Mouse (Mus musculus) fat pad, adult 2 months (tissue): Measurements from ENCODE around the gene Nuak2.
"Not testable (repeated sequence)": the region's sequence is repeated elsewhere in the genome, so short reads cannot be mapped to it uniquely, and the experiment has no call there.

ENCODE experiments used
- DNase-seq: peaks from one replicate; pipeline ENCODE4 v3.0.0-alpha.2; 2011; ENCODE audit warnings: low read depth, low spot score; ENCODE audit errors: extremely low read depth

Gene Nuak2

GRCm38 (mm10) chr1:132348401-132348800 is 32.5 kb downstream of the Nuak2 start:
- no peak for DNase-seq

DNA sequence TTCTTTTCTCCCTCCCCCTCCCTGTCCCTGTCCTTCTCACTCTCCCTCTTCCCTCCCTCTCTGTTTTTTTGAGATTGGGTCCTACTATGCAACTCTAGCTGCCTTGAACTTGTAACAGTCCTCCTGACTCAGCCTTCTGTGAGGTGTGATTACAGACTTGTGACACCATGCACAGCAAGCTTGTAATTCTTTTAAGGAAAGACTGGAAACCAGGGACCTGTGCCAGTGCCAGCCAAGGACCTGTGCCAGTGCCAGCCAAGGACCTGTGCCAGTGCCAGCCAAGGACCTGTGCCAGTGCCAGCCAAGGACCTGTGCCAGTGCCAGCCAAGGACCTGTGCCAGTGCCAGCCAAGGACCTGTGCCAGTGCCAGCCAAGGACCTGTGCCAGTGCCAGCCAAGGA is 33.1 kb downstream of the Nuak2 start:
- not testable (repeated sequence) for DNase-seq

DNA sequence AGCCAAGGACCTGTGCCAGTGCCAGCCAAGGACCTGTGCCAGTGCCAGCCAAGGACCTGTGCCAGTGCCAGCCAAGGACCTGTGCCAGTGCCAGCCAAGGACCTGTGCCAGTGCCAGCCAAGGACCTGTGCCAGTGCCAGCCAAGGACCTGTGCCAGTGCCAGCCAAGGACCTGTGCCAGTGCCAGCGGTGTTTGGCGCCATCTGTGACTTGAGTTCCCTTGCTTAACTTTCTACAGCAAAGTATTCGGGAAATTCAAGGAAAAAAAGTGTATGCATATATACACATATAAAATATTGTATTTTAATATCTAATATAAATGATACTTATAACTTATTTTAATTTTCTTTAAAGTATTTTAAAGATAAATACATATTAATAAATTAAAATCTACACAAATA is 33.7 kb downstream of the Nuak2 start:
- DNase-seq: not testable (repeated sequence)

DNA sequence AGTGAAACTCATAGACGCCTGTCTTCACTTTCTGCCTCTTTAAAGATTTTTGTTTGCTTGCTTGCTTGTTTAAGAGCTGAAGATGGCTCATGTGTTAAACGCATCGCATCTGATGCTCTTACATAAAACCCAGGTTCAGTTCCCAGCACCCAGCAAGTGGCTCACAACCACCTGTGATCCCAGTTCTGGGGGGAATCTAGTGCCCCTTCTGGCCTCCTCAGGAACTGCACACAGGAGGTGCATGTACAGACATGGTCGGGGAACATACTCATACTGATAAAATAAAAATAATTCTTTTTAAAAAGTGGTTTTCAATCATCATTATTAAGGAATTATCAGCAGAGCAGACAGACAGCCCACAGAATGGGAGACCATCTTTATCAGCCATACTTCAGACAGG is 35.1 kb downstream of the Nuak2 start:
- DNase-seq: no peak

GRCm38 (mm10) chr1:132353389-132353788 is 37.5 kb downstream of the Nuak2 start:
- no peak for DNase-seq

- no peak for DNase-seq
Measured at GRCm38 (mm10) chr1:132354234-132354633, 38.3 kb downstream of the Nuak2 start.

DNA sequence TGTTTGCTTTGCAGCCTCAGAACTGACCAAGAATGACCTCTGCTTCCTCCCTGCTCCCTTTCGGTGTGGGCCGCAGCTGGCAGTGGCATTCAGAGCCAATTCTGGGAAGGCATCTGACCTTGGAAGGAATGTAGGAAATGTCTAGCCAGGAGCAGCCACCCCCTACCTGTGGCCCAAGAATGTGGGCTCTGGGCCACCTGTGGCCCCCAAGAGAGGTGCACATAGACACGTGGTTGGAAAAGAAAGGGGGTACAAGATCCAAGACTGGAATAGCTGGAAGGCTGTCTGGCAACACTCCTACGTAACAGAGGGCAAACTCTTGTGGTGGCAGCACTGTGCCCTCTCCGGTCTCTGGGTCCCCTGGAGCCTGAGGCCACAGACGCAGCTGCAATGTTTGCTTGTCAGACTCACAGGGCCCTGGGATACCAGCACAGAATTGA is 39.3 kb downstream of the Nuak2 start:
- no peak for DNase-seq

- DNase-seq: no peak
Measured at GRCm38 (mm10) chr1:132355841-132356242, 39.9 kb downstream of the Nuak2 start.

DNA sequence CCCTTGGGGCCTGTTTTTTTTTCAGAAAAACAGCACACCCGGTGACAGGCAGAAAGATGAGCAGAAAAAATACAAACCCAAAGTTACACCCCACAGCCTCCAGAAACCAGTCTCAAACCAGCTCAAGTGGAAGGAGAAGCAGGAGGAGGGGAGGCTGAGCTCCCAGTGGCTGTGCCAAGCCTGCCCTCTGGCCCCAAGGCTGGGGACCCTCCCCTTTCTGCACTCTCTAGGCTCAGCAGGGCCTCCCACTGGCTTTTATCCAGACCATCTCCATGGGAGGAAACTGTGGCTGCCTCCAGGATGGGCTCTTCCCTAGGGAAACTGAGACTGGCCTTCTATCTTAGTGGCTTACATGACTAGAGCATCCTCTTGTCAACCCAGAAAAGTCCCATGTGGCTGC is 40.9 kb downstream of the Nuak2 start:
- no peak for DNase-seq

DNA sequence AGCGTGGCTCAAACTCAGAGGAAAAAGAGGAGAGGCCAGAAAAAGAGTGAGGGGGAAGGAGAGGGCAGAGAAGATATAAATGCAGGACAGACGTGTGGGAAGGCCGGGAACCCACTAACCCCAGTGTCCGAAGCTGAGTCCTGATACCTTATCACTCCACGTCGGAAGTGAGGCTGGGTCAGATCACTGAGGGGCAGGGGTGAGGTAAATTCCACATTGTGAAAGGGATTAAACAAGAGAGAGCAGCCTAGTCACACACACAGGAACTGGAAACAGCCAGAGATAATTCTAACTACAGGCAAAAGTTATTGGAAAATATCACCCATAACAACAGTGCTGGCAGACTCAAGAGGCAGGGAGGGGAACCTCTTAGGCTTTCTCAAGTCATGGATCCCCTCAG is 46.0 kb downstream of the Nuak2 start:
- DNase-seq: no peak

- DNase-seq: no peak
Measured at GRCm38 (mm10) chr1:132364388-132364787, 48.5 kb downstream of the Nuak2 start.

GRCm38 (mm10) chr1:132364896-132365557 is 49.1 kb downstream of the Nuak2 start:
- DNase-seq: no peak

DNA sequence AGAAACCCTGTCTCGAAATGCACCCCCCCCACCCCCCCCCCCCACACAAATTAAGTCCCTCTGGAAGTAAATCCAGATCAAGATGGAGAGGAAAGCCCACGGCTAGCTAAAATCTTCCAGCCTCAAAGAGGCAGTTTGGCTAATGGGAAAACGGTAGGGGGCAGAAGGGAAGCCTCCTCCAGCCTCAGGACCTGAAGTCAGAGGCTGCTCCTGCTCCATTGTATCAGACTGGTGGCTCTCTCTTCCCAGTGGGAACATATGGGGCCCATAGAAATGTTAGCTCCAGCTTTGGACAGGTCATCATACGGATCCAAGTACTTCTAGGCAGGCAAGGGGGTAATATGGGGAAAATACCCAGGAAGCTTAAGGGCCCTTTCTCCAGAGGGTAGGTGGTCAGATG is 49.7 kb downstream of the Nuak2 start:
- DNase-seq: no peak

DNA sequence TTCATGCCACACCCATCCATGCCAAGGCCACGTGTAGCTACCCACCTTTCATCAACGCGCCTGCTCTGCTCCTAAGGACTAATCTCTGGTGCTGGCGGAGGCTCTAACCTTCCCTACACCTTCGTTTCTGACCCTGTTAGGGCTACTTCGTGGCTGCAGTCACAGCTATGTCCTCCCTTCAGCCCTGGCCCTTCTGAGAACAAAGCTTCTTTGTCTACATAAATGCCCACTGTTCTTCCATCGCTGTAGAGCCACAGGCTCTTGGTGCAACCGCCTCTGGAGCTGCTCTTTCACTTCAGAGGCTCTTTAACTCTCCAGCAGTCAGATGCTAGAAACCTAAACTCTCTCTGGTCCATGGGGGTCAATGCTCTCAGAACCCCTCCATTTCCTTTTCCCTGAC is 50.3 kb downstream of the Nuak2 start:
- DNase-seq: no peak

- no peak for DNase-seq
Measured at GRCm38 (mm10) chr1:132366937-132367336, 51.0 kb downstream of the Nuak2 start.

GRCm38 (mm10) chr1:132367692-132368506 is 52.0 kb downstream of the Nuak2 start:
- no peak for DNase-seq

DNA sequence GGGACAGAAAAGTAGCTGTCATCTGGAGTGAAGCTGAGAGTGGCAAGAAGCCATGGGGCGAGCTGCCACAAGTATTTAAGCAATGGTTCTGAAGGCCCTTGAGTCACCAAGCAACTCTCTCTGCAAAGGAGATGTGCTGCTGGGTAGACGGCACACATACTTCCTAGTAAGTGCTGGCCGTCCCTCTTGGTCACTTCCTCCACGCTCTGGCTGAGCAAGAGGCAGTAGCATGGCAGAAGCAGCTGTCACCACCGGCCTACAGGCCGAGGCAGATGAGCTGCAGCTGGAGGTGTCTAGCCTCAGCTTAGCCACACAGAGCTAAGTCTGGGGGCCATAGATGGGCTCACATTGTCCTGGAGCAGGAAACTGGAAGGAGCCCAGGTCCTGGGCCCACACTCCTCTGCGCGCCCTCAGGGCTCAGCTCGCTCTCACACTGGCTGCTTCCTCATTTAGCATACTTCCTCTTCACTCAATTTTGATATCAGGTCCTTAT is 54.8 kb downstream of the Nuak2 start:
- peak; percentile 62 for DNase-seq

DNA sequence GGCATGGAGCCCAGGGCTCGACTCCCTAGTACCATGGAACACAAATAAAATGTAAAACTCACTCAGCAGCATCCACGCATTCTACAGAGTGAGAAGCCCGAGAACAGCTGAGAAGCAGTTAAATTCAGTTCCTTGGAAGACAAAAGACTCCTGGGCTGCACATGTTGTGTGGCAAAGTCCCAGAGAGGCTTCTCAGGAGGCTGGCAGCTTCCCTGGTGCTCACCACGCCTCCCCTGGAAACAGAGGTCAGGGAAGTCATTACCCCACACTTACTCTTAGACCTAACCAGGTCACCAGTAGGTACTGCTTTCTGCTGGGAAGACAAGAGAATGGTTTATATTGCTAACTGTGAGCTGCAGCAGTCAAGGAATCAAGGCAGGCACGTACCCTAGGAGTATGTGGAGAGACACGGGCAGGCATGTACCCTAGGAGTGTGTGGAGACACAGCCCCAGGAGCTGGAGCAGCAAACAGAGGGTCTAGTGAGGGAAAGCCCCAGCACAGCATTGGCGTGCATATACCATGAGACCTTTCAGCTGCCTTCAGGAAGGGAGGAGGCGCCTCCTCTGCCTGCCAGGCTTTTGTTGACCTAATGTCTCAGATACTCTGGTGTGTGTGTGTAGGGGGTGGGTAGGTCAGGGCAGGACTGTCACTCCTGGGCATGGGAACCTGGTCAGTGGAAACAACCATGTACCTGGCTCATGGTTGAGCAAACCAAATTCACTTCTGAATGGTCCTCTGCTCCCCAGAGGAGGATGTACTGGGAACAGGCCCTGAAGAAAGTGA is 55.6 kb downstream of the Nuak2 start:
- no peak for DNase-seq

DNA sequence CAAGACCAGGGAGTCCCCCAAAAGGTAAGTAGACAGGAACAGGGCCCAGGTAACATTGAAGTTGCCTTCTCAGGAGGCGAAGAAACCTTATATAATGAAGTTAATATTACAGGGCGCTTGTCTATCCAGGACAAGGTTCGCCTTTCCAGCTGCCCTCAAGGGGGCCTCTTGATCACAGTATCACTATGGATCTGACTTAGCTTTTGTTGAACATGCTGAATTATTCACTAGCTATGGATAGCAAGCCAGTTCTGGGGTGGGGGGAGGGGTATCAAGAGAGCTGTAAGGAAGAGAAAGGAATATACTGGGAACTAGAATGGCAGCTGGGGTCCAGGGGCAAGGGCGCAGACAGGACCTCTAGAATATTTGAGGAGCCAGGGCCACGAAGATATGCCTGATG is 56.4 kb downstream of the Nuak2 start:
- DNase-seq: no peak

DNA sequence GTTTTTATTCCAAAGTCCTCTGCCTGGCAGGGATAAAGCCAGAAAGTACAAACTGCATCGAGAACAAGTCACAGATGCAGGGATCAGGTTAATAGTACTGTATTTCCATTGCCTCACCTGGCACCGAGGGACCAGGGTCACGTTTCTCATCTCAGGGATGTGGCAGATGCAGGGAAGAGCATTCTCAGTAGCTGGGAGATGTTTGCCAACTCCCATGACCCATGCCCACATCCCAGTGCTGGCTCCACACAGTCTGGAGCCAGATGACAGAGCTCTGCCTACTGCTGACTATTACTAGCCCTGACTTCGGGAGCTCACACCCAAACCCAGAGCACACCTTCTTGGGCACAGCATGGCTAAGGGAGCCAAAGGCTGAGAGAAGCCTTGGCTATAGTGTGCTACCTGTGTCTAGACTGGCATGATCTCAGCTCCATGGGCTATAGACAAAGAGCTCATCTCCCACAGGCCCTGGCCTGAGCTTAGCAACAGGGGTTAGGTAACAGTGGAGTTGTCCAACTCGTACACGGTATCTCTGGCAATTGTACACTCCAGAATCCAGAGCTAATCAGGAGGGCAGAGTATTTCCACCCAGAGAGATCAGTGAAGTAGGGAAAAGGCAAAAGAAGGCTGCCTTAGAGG is 57.1 kb downstream of the Nuak2 start:
- DNase-seq: no peak
